Mouse (Mus musculus): ENCODE measurements at regions not wholly inside any gene's neighbourhood (a gene's known extent, or its start where the extent isn't known, plus 50 kb on each side); places are given as distances from the start of the nearest gene placed in this dataset.
A peak's percentile ranks its signal among the peaks of the same experiment; 100 is the strongest.

DNA sequence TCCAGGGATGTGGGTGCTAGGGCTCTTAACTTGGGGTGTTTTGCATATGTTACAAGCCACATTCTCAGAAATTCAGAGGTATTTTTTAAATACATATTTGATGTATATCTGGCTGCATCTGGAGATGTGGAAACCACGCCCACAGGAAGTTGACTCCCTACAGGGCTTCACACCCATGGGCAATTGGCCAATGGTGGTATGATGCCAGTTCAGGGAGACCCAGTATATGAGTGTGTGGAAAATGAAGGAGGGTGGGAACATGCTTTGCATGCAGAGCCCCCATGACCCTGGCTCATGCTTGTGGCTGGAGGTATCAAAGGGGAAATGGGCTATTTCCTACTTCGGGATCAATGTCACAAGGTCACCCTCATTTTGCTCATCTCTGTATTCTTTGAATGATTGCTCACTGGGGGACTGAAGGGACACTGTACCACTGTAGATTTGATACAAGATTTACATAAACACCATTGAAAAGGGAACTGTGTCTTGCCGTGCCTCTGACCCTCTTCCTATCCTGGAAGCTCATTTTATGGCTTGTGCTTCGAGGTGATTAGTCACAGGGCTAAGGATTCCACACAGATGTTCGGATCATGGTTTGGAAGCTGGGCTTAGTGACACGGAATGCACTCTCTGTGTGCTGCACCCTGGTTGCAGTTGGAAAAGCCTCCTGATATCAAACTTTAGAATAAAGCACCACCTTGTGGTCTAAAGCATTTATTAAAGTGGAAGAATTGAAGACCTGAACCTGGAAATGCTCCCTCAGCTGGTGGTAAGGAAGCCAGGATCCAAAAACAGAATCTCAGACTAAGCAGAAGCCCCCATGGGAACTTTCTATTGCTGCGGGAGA, 56.8 kb upstream of the Edn1 start:
- DNase-seq, result peak; percentile 21

DNA sequence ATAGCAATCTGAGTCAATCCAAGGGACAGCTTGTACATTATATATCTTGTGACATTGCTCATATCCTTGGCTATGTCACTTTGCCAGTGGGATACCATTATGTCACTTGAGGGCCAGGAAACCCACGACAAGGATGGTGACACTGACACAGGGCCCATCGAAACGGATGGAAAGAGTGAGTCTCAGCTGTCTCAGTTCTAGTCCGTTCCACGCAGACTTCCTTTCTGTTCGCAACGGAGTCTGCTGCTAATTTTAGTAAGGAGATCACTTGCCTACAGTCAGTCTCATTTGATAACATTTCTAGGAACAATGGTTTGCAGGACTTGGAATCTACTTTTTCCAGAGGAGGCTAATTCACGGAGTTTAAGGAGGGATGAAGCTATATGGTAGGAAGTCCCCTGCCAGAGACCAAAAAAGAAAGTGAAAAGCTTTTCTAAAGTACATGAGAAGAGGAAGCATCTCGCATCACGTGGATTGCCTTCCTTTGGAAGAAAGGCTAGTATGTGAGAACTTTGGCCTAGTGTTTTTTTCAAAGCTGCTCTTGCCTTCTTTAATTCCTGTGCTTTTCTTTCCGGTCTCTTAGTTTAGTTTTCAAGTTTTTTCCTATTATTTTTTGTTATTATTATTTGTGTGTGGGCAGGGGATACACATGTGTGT, 55.4 kb upstream of the Edn1 start:
- DNase-seq, result peak; percentile 36
